Mouse (Mus musculus): ENCODE results near the gene Ank2.

DNA sequence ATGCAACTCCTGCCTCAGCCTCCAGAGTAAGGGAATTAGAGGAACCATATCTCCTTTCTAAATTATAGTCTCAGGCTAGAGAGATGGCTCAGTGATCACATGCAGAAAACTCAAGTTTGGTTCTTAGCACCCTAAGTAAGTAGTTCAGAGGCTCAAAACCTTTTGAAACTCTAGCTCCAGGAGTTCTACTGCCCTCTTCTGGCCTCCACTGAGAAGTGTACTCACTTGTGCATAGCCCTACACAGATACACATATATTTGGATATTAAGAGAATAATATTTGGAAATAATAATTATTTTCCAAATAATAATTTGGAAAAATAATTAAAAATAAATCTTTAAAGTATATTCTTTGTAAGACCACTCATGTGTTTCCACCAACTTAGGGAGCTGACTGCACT is 218.8 kb downstream of the Ank2 start:
- TF ChIP-seq CTCF (IDR thresholded peaks at IDR 0.05; ENCODE audit: low read depth, low read length): no peak
- TF ChIP-seq GATA1 (IDR thresholded peaks at IDR 0.05; ENCODE audit: borderline replicate concordance, low read length): no peak
- no peak for TF ChIP-seq POLR2AphosphoS5 (IDR thresholded peaks at IDR 0.05; ENCODE audit: insufficient replicate concordance, low read depth, low read length)
- TF ChIP-seq GATA2 (IDR thresholded peaks at IDR 0.05; ENCODE audit: borderline replicate concordance, low read depth, low read length): no peak
- TF ChIP-seq TAL1 (conservative IDR thresholded peaks at IDR 0.05; ENCODE audit: low read depth, low read length): no peak

Measured in G1E (cell line).